Mouse (Mus musculus): ENCODE measurements around the gene Slc22a7. TPM values are rescaled to one million over a fixed set of nuclear protein-coding genes. Genes with fewer than 3 reads are reported as not detected.

Slc22a7 gene
- under 1 TPM in 1 of 2 experiments, not detected in 1; 0.20 TPM for total RNA-seq (2021)

- intact Hi-C loops (cut with DNase I), result no loop called here
- DNase-seq (ENCODE audit: low spot score in 2 of 2), result no peak
Observed at GRCm38 (mm10) chr17:46438298-46438873, at the start of gene Slc22a7. Slc22a7 (minus strand) TSS chr17:46438457.

- intact Hi-C loops (cut with DNase I), result no loop called here
- DNase-seq (ENCODE audit: low spot score in 2 of 2), result peak; percentile 67 to 70
Observed at GRCm38 (mm10) chr17:46487431-46487830, 49.2 kb upstream of the Slc22a7 start, which contains the start of gene Ttbk1. Ttbk1 (minus strand) TSS chr17:46487675.

- DNase-seq (ENCODE audit: low spot score in 2 of 2), result peak; percentile 18 to 37
- intact Hi-C loops (cut with DNase I), result no loop called here
Observed at GRCm38 (mm10) chr17:46486995-46487394, 48.7 kb upstream of the Slc22a7 start.

- intact Hi-C loops (cut with DNase I), result no loop called here
- DNase-seq (ENCODE audit: low spot score in 2 of 2), result no peak
Observed at GRCm38 (mm10) chr17:46484461-46484875, 46.2 kb upstream of the Slc22a7 start.

DNA sequence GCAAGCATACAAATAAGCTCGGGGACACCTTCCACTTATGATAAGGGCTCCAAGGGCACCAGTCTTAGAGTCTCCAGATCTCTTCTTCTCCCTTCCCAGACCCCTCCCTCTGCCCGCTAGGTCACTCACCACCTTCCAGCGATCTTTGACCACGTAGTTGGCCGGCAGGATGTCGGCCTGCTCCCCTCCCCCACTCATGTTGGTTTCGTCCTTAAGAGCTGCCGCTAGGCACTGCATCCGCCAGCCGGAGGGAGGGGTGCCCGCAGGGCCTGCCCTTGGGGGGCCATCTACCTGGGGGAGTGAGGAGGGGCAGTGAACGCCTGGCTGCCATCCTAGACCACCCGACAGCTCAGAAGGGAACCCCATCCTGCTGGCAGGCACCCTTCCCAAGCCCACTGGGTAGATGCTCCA, 45.8 kb upstream of the Slc22a7 start:
- peak; percentile 28 to 38 for DNase-seq (ENCODE audit: low spot score in 2 of 2)
- intact Hi-C loops (cut with DNase I), result no loop called here

DNA sequence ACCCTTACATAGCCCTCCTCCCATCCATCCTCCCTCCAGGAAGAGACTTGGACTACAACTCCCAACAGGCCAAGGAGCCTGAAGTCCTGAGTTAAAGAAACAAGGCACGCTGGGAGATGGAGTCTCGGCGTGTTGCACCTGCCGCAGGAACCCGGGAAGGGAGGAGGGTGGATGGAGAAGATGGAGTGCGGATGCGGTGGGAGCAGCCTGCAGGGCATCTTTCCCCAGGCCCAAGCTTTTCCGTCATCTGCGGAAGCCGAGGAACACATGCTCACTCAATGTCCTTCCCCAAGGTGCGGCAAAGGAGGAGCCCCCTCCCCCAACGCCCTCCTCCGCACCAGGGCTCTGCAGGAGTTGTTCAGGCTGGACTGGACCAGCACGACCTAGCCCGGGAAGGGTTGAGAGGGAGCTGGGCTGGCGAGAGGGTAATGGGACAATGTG, 45.3 kb upstream of the Slc22a7 start:
- intact Hi-C loops (cut with DNase I), result no loop called here
- peak; percentile 66 to 72 for DNase-seq (ENCODE audit: low spot score in 2 of 2)

- DNase-seq (ENCODE audit: low spot score in 2 of 2), result no peak
- intact Hi-C loops (cut with DNase I), result no loop called here
Observed at GRCm38 (mm10) chr17:46477286-46477685, 39.0 kb upstream of the Slc22a7 start.

DNA sequence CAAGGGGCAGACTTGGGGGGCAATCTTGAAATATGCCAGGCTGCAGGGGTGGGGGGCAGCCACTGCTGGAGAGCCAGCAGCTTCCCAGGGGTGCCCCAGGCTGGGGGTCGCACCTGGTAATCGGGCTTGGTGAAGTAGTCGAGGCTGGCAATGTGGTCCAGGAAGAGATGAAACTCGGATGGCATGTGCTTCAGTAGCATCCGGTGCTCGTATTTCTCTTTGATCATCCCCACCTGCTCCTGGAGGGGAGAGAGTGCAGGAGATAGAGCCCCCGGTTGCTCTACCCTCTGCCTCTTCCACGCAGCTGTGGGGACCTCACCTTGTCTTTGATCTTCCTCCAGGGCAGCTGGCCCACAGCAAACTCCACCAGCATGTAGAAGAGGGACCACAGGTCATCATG, 38.3 kb upstream of the Slc22a7 start:
- intact Hi-C loops (cut with DNase I), result no loop called here

GRCm38 (mm10) chr17:46467830-46468229, 29.6 kb upstream of the Slc22a7 start:
- intact Hi-C loops (cut with DNase I), result no loop called here
- DNase-seq (ENCODE audit: low spot score in 2 of 2), result no peak

More for the DNA sequence above, 38.3 kb upstream of the Slc22a7 start:
- no peak for DNase-seq (ENCODE audit: low spot score in 2 of 2)

GRCm38 (mm10) chr17:46462226-46462625, 24.0 kb upstream of the Slc22a7 start:
- intact Hi-C loops (cut with DNase I), result no loop called here
- no peak for DNase-seq (ENCODE audit: low spot score in 2 of 2)

- DNase-seq (ENCODE audit: low spot score in 2 of 2), result no peak
- intact Hi-C loops (cut with DNase I), result no loop called here
Observed at GRCm38 (mm10) chr17:46461347-46461746, 23.1 kb upstream of the Slc22a7 start.

DNA sequence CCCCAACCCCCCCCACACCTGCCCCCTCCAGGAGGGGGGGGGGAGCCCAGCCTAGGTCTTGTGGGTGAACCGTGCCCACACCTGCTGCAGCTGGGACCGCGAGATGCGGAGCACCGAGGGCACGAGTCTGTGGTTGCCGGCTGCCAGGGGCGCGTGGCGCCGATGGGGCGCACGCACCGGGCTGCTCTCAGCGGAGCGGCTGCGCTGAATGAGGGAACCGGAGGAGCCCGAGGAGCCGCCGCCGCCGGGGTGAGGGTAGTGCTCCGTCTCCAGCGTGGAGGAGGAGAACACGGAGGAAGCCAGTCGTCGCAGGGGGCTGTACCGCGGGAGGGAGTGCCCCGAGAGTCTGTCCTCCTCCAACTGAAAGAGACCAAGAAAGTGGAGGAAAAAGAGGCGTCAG, 22.4 kb upstream of the Slc22a7 start:
- intact Hi-C loops (cut with DNase I), result no loop called here

DNA sequence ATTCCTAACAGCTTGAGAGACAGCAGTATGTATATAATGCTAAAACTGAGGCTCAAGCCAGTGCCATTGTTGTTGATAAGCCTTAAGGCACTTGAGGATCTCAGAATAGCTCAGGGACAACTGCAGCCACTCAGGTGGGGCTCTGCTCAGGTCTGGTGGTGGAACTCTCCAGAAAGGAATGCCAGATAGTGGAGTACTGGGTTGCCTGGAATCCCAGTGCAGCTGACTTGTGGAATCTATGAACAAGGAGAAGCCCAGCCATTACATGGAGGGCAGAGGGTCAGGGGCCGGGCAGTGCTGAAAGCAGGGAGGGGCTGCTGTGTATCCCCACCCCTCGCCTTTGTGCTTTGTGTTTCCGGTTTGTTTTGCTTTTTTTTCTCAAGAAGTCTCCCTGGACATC, 20.2 kb upstream of the Slc22a7 start:
- intact Hi-C loops (cut with DNase I), result no loop called here
- no peak for DNase-seq (ENCODE audit: low spot score in 2 of 2)

More for the DNA sequence above, 22.4 kb upstream of the Slc22a7 start:
- DNase-seq (ENCODE audit: low spot score in 2 of 2), result no peak

DNA sequence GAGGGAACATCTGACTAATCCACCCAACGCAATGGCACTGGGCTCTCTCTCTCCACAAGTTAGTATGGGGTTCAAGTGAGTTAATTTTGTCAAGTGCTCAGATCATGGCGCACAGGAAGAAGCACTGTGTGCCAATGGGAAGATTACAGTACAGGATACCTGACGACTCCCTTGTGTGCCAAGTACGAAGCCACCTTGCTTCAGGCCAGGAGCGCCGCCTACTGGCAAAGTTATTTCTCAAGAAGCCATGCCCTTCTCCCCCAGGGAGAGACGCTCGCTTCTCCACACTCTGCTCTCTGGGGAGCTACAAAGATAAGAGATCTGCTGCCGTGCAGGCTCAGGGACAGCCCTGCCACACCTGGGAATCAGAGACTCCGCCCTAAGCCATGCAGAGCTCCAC, 19.5 kb upstream of the Slc22a7 start:
- DNase-seq (ENCODE audit: low spot score in 2 of 2), result no peak
- intact Hi-C loops (cut with DNase I), result no loop called here

- intact Hi-C loops (cut with DNase I), result no loop called here
- DNase-seq (ENCODE audit: low spot score in 2 of 2), result no peak
Observed at GRCm38 (mm10) chr17:46455110-46455691, 16.9 kb upstream of the Slc22a7 start.

DNA sequence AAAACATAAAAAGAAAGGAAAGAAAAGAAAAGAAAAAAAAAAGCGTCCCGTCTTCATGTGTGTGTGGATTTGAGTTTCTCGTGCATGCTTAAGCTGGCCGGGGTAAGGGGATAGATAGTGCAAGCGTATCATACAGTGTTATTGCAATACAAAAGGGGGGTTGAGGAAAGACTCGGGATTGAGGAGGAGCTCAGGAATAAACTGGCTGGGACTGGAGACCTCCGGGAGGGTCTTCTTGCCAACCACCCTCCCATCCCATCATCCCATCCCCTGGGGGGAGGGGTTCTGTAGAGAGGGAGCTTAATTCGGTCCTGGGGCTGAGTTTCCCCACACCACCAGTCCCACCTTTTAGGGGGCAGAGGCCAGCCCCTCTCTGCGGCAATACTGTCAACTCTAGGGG, 16.3 kb upstream of the Slc22a7 start:
- no peak for DNase-seq (ENCODE audit: low spot score in 2 of 2)
- intact Hi-C loops (cut with DNase I), result no loop called here

DNA sequence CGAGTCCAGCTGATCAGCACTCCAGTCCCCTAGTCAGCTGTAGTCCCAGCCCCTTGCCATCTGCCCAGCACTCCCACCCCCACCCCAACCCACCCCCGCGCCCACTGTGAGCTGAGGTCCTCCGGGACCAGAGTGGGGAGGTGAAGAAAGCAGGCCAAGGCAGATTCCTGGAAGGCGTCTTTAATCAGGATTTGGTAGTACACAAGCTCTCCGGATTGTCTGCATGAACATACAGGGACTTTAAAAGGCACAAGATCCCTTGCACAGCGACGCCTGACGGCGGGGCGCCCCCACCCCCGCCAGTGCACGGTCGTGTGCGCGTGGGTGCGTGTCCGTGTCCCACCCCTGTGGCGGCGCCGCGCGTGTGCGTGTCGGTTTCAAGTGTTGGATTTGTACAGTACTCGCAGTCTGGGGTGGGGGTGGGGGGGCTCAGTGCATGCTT, 15.7 kb upstream of the Slc22a7 start:
- no peak for DNase-seq (ENCODE audit: low spot score in 2 of 2)

GRCm38 (mm10) chr17:46453302-46453948, 15.2 kb upstream of the Slc22a7 start:
- no peak for DNase-seq (ENCODE audit: low spot score in 2 of 2)
- intact Hi-C loops (cut with DNase I), result no loop called here

More for the DNA sequence above, 15.7 kb upstream of the Slc22a7 start:
- intact Hi-C loops (cut with DNase I), result no loop called here

- intact Hi-C loops (cut with DNase I), result no loop called here
- no peak for DNase-seq (ENCODE audit: low spot score in 2 of 2)
Observed at GRCm38 (mm10) chr17:46452683-46453082, 14.4 kb upstream of the Slc22a7 start.

DNA sequence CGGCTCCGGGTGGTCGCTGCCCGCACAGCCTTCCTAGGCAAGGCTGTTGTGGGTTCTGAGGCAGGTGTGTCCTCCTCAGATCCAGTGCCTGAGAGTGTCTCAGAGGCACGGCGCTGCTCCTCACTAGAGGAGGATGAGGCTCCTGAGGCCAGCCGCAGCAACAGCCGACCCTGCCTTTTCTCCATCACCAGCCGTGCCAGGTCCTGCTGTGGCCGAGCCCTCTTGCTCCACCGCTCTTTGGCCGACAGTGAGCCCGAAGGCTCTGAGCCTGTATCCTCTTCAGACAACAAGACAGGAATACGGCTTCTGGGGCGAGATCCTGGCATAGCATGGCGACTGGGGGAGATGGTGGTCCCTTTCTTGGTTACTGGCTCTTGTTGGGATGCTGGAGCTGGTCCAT, 8.0 kb upstream of the Slc22a7 start:
- intact Hi-C loops (cut with DNase I), result no loop called here
- no peak for DNase-seq (ENCODE audit: low spot score in 2 of 2)

All from left cerebral cortex, postnatal 36 days (tissue).